Mouse (Mus musculus) R1 (cell line): ENCODE data around the gene G6pc2.

Experiments used
- DNase-seq: peaks from one replicate; pipeline ENCODE4 v3.0.0-alpha.2; 2018; ENCODE audit warnings: low read depth, low spot score

G6pc2 gene

DNA sequence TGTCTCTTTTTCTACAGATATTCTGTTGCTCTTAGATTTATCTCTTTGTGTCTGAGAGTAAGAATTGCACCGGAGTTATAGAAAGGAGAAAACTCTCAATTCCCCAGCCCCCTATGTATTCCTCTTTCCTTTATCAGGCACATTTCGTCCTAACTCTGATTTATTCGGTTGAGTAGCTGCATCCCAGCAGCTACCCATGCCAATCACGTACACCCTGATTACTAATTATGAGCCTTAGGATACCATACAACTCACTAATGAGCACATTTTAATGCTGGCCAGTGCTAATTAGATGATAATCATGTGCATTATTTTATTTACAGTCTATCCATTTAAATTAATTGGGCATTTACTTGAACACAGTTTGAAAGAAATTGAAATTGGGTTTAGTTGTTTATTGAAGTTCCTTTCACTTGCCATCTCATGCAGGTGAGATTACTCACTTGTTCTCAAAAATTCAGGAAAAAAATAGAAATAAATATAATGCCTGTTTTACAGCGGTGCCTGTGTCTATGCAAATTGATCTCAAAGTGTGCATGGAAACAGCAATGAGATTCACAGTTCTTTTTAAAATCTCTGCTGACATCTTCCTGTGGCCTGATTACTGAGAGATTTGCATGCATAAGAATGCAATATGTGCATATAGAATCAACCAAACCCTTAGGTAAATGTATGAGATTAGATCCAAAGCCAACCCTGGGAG lies 24.3 kb downstream of the G6pc2 start:
- no peak for DNase-seq

GRCm38 (mm10) chr2:69239315-69239714 lies 28.4 kb downstream of the G6pc2 start:
- no peak for DNase-seq

GRCm38 (mm10) chr2:69244924-69245323 lies 34.1 kb downstream of the G6pc2 start:
- DNase-seq: no peak

DNA sequence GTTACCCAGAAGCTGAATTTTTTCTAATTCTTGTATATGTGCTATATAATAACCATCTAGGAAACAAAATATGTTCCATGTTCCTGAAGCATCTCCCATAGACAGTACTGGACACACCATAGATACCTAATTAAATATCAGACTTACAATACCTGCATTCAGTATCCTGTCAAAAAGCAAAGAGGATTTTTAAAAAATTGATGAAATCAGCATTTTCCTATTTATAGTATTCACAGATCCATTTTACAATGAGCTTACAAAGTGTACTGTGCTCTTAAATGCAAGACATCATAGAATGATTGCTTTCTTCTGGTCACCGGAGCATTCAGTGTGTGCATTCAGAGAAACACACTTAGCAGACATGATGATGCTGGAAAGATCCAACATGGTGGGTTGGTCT lies 36.2 kb downstream of the G6pc2 start:
- DNase-seq: no peak

DNA sequence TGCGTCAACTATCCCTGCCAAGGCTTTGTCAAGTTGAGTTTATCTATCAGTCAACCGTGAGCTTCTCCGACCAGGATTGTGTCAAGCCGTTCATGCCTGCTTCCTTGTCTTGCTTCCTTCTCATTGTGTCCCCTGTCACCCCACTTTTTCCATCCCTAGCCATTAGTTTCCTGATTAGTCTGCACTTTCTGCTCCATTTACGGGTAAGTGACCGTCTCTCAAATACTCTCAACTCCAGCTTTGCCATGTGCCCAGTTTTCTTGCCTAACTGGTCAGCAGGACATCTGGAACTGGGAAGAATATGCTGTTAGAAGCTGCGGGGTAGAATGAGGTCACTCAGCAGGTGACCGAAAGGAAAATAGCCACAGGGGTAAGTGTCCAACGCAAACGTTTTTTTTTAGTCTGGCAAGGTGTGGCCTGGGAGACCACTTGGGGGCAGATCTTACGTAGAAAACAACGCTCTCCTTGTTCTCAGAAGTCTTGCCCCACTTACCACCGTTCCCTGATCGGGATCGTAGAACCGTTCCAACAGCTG lies 37.4 kb downstream of the G6pc2 start:
- DNase-seq: no peak

DNA sequence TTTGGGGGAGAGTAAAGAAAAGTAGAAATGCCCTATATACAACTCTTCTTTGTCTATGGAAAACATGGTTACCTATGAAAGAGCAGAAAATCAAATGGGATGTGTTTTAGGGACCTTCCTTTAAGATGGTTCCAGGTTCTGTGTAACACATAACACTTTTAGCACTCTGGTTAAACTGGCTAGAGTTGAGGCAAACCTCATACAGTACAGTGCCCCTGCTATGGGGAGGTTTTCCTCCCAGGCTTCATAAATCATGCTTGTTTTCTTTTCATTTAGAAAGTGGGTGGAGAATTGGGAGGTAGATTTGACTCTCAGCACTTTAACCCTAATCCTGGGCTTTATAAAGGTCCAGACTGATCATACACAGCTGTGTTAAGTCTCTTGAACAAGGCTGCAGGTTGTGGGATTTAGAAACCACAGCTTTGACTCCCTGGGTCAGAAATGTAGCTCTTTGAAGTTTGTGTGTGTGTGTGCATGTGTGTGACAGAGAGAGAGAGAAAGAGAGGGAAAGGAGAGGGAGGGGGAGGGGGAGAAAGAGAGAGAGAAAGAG lies 53.3 kb downstream of the G6pc2 start:
- no peak for DNase-seq

GRCm38 (mm10) chr2:69275875-69276274 lies 65.0 kb downstream of the G6pc2 start:
- peak; percentile 76 for DNase-seq
